Mouse (Mus musculus): ENCODE results near the gene Rps6kb1. TPM values are rescaled to one million over a fixed set of nuclear protein-coding genes. Genes with fewer than 3 reads are reported as not detected.
"Not testable (repeated sequence)": the region's sequence is repeated elsewhere in the genome, so short reads cannot be mapped to it uniquely, and the experiment has no call there.

Rps6kb1 gene
- polyA plus RNA-seq, 1 experiment from 2014 or later = 61.1 TPM

DNA sequence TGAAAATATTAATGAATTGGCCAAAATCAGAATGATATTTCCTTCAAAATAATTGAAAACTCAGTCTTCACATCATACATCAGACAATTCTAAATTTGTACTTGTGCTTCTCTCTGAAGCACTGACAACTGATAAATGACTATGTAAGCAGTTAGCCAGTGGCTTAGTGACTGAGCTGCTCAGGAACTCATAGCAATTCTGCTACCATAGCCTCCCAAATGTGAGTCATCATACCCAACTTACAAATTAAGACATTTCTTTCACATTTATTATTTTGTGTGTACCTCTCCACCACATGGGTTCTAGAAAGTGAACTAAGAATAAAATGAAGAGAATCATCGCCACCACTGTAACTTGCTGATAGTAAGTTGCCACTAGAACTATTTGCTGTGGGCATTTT lies 53.8 kb downstream of the Rps6kb1 start:
- Histone ChIP-seq H3K9ac (no peak overlapping the region), H3K4me3 (no peak overlapping the region), H3K4me1 (peaks cover 5% of the 10 kb centered on the region), H3K36me3 (peaks cover 29% of the 10 kb centered on the region), H3K27me3 (no peaks in the 10 kb centered on the region), H3K4me2 (no peak overlapping the region), H3K27ac (no peak overlapping the region), H3K9me3 (no peaks in the 10 kb centered on the region)
- 98% methylated on average over 1 of the region's 1 CpGs for WGBS
- no peak for ATAC-seq (ENCODE audit: borderline replicate concordance, extremely low read depth, low FRiP score, low TSS enrichment)

DNA sequence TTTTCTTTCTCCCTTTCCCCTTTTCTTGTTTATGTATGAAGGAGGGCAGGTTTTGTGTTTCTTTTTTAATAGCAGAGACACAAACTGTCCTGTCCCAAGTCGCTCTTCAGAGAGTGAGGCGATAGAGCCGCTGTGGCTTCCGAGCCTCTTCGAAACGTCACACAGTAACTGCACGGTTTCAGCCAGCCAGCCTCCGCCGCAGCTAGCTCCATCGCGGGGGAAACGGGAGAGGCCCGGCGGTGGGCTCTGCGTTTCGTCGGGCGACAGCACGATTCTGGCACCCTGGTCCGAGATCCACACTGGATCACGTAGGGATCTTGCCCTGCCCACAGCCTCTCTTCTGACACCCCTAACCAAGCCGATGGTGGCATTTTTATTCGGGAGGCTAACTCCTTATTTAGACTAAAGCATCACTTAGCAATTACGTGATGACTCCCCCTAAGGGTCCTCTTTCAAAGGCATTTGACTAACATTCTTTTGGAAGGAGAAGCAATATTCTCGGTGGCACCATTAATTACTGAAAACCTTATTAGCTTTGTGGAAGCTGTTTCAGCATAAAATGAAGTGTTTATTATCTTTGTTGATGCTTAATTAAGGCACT lies 59.6 kb downstream of the Rps6kb1 start:
- ATAC-seq (ENCODE audit: borderline replicate concordance, extremely low read depth, low FRiP score, low TSS enrichment) = peak; percentile 50; the same call in 1 of the 2 replicates
- under 1% methylated on average over 25 of the region's 25 CpGs for WGBS

DNA sequence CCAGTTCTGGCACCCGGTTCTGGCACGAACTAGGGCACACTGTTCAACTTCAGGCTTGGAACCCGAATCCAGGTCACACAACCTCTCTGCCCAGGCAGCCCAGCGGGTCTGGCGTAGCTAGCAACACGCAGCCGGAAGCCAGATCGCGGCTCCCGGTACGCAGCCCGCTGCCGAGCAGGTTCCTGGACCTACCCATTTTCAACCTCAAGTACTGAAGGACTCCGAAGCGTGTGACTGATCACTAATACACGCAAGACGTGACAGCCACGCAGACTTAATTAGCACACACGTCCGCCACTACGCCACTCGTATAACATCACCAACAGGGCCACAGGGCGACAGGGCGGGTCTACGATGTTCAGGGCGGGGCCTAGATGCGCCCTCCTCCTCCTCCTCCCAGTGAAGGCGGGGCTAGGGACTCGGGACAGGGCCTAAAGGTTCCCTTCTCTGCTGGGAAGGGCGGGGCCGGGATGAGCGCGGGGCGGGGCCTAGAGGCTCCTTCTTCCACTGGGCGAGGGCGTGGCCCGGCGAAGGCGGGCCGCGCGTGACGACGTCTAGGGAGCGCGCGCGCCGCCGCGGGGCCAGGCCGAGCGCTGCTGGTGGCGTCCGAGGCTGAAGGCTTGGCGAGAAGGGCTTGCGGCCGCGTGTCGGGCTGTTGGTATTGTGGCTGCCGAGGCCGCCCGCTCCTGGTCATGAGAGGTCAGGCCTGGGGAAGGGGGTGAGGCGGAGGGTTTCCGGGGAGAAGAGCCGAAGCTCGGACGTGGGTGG lies 60.3 kb downstream of the Rps6kb1 start, which contains the start of gene Rnft1:
Gene Rnft1, plus strand, starts transcription at position 557 of the 768 bp plus-strand sequence.
- H3K9me3 ChIP-seq = no peaks in the 10 kb centered on the region
- H3K4me2 ChIP-seq = peak within 1 kb of the TSS; percentile 82
- peak within 1 kb of the TSS; percentile 76 for H3K9ac ChIP-seq
- peaks cover 5% of the 10 kb centered on the region; the same call in 1 of the 2 replicates for H3K36me3 ChIP-seq
- peak within 1 kb of the TSS; percentile 67 for H3K4me3 ChIP-seq
- H3K27ac ChIP-seq = peak within 1 kb of the TSS; percentile 88
- under 1% methylated on average over 67 of the region's 68 CpGs for WGBS
- H3K27me3 ChIP-seq = no peaks in the 10 kb centered on the region
- peaks cover 11% of the 10 kb centered on the region for H3K4me1 ChIP-seq
- peak; percentile 99 for ATAC-seq (ENCODE audit: borderline replicate concordance, extremely low read depth, low FRiP score, low TSS enrichment)

More for the DNA sequence above, 59.6 kb downstream of the Rps6kb1 start:
- peak overlapping the region; percentile 81 for H3K4me2 ChIP-seq
- peak overlapping the region; percentile 76 for H3K9ac ChIP-seq
- H3K4me3 ChIP-seq = peak overlapping the region; percentile 67
- peaks cover 9% of the 10 kb centered on the region; the same call in 1 of the 2 replicates for H3K36me3 ChIP-seq
- no peaks in the 10 kb centered on the region for H3K27me3 ChIP-seq
- peaks cover 11% of the 10 kb centered on the region for H3K4me1 ChIP-seq
- peak overlapping the region; percentile 84 for H3K27ac ChIP-seq
- H3K9me3 ChIP-seq = no peaks in the 10 kb centered on the region

DNA sequence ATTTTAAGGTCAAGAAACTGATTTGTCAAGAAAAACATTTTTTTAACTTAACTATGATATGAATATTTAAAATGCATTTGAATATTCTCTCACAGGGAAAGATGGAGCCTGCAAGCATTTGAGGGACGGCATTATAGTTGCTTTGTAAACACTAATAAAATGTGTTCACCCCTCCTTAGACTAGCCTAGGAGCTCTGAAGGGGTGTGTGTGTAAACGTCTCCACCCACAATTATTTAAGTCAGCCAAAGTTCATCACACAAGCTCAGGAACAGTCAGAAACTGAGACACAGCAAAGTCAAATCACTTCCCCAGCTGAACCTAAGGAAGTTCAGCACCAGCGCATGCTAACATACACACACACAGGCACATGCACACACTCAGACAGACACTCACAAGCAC lies 71.0 kb downstream of the Rps6kb1 start:
- Histone ChIP-seq H3K27me3 (no peaks in the 10 kb centered on the region), H3K4me1 (peaks cover 10% of the 10 kb centered on the region), H3K9ac (no peak overlapping the region), H3K4me3 (no peak overlapping the region), H3K9me3 (no peaks in the 10 kb centered on the region), H3K36me3 (no peaks in the 10 kb centered on the region), H3K27ac (no peak overlapping the region), H3K4me2 (peak overlapping the region; percentile 48)
- ATAC-seq (ENCODE audit: borderline replicate concordance, extremely low read depth, low FRiP score, low TSS enrichment) = no peak
- 23% methylated on average over 3 of the region's 3 CpGs for WGBS

DNA sequence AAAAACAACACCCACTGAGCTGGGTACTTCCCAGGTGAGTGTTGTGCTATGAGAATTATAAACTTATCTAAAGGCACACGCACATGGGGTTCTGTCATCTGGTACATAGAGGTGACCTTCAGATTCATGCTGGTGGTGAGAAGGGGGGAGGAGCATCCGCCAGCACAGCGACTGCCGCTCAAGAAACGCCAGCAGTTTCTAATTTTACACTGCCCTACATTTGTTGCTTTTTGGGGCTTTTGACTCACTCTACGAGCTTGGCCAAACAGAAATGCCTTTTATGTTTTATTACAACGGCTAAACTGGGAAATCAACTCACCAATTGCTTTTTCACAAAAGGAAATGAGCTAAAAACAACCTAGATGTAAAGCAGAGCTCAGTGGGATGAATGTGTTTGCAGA lies 71.8 kb downstream of the Rps6kb1 start:
- H3K4me2 ChIP-seq = peak overlapping the region; percentile 48
- H3K9ac ChIP-seq = 0 out of 2 replicates have a peak overlapping the region, but pooled peaks have one; percentile 1
- H3K4me3 ChIP-seq = peak overlapping the region; percentile 13
- no peaks in the 10 kb centered on the region for H3K36me3 ChIP-seq
- no peaks in the 10 kb centered on the region for H3K27me3 ChIP-seq
- H3K4me1 ChIP-seq = peaks cover 10% of the 10 kb centered on the region
- peak overlapping the region; percentile 8 for H3K27ac ChIP-seq
- no peaks in the 10 kb centered on the region for H3K9me3 ChIP-seq
- ATAC-seq (ENCODE audit: borderline replicate concordance, extremely low read depth, low FRiP score, low TSS enrichment) = no peak
- 10% methylated on average over 7 of the region's 7 CpGs for WGBS

DNA sequence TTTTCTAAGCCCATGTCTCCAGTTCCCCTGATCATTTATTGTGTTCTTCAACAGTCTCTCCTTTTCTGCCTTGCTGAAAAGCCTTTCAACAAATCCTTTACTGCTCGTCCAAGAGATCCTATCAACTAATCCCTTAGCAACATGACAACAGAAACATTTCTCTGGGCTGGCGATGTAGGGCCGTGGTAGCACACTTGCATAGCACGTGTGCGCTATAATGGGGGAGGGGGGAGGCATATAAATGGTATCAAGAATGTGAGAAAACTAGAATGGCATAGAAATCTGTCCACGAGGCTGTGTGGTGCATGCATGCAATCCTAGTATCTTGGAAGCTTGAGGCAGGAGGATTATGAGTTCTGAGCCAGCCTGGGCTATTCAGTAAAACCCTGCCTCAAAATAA lies 72.8 kb downstream of the Rps6kb1 start:
- Histone ChIP-seq H3K36me3 (no peaks in the 10 kb centered on the region), H3K4me1 (peaks cover 10% of the 10 kb centered on the region), H3K9ac (no peak overlapping the region), H3K4me3 (no peak overlapping the region), H3K4me2 (no peak overlapping the region), H3K27ac (no peak overlapping the region), H3K27me3 (no peaks in the 10 kb centered on the region), H3K9me3 (no peaks in the 10 kb centered on the region)
- 60% methylated on average over 6 of the region's 6 CpGs for WGBS
- ATAC-seq (ENCODE audit: borderline replicate concordance, extremely low read depth, low FRiP score, low TSS enrichment) = no peak

DNA sequence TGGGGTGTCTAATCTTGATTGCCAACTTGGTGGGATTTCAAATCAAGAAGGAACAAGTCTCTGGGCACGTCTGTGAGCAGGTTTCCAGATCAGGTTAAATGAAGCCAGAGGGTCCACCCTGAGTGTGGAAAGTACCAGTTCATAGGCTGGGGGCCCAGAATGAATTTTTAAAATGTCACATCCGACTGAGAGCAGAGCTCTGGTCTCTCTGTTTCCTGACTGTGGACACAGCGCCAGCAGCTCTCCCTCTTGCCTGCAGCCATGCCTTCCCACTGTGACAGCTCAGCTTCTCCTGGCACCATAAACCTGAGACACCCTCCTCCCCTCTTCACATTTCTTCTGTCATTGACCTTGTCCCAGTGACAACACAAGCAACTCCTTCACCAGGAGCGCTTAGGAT lies 75.6 kb downstream of the Rps6kb1 start:
- no peaks in the 10 kb centered on the region for H3K9me3 ChIP-seq
- ATAC-seq (ENCODE audit: borderline replicate concordance, extremely low read depth, low FRiP score, low TSS enrichment) = no peak
- H3K4me2 ChIP-seq = no peak overlapping the region
- 64% methylated on average over 4 of the region's 4 CpGs for WGBS
- no peak overlapping the region for H3K4me3 ChIP-seq
- H3K27me3 ChIP-seq = no peaks in the 10 kb centered on the region
- H3K4me1 ChIP-seq = peaks cover 10% of the 10 kb centered on the region
- no peak overlapping the region for H3K9ac ChIP-seq
- no peaks in the 10 kb centered on the region for H3K36me3 ChIP-seq
- H3K27ac ChIP-seq = no peak overlapping the region

DNA sequence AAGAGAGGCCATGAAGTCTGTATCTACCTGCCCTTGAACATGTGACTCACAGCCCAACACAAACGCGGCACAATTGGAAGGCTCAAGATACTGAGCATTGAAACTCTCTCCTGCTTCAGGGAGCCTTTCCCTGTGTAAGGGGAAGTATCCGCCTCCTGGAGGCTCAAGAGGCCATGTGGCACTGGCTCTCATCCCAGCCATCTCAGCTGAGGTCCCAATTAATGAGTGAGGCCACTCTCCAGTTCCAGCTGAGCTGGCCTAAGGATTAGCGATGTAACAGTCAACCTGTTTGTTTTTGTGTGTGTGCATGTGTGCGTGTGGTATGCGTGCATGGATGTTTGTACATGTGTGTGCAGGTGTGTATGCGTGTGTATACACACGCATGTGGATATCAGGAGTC lies 76.3 kb downstream of the Rps6kb1 start:
- no peak overlapping the region for H3K27ac ChIP-seq
- H3K4me1 ChIP-seq = peaks cover 10% of the 10 kb centered on the region
- H3K36me3 ChIP-seq = no peaks in the 10 kb centered on the region
- no peak overlapping the region for H3K4me3 ChIP-seq
- H3K4me2 ChIP-seq = no peak overlapping the region
- 69% methylated on average over 8 of the region's 8 CpGs for WGBS
- no peak overlapping the region for H3K9ac ChIP-seq
- ATAC-seq (ENCODE audit: borderline replicate concordance, extremely low read depth, low FRiP score, low TSS enrichment) = no peak
- H3K27me3 ChIP-seq = no peaks in the 10 kb centered on the region
- H3K9me3 ChIP-seq = no peaks in the 10 kb centered on the region

DNA sequence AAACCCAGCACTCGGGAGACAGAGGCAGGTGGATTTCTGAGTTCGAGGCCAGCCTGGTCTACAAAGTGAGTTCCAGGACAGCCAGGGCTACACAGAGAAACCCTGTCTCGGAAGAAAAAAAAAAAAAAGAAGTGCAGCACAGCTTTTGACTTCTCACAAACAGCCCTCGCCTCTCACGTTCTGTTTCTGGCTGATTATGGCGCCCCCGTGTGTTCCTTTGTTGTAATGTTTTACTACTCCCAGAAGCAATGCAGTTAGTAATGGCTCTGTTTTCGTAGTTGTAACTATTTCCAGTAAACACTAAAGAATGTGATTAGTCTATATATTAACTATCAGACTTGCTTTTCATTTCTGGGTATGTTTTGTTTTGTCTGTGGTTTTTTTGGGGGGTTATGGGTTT lies 80.3 kb downstream of the Rps6kb1 start:
- not testable (repeated sequence) for H3K27ac ChIP-seq; H3K36me3 ChIP-seq; H3K4me1 ChIP-seq; H3K9me3 ChIP-seq; H3K27me3 ChIP-seq; ATAC-seq (ENCODE audit: borderline replicate concordance, extremely low read depth, low FRiP score, low TSS enrichment); H3K4me3 ChIP-seq; H3K9ac ChIP-seq
- peak overlapping the region; percentile 20; the same call in 1 of the 2 replicates for H3K4me2 ChIP-seq
- WGBS = 13% methylated on average over 8 of the region's 8 CpGs

DNA sequence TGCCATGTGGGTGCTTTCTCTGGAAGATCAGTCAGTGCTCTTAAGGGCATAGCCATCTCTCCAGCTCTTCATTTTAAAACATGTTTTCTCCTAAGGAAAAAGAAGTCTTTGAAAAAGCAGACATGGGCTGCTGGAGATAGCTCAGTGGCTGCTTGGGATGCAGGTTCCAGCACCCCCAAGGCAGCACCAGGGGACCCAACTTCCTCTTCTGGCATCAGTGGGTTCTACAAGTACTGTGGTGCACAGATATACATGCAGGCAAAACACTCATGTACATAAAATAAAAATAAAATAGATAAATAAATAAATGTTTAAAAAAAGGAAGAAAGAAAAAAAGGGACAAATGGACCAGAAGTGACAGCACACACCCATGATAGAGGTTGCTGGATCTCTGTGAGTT lies 82.0 kb downstream of the Rps6kb1 start:
- Histone ChIP-seq H3K9me3 (no peaks in the 10 kb centered on the region), H3K27me3 (no peaks in the 10 kb centered on the region), H3K36me3 (no peaks in the 10 kb centered on the region), H3K9ac (no peak overlapping the region), H3K4me1 (no peaks in the 10 kb centered on the region), H3K4me3 (no peak overlapping the region), H3K4me2 (no peak overlapping the region), H3K27ac (no peak overlapping the region)
- ATAC-seq (ENCODE audit: borderline replicate concordance, extremely low read depth, low FRiP score, low TSS enrichment) = no peak

DNA sequence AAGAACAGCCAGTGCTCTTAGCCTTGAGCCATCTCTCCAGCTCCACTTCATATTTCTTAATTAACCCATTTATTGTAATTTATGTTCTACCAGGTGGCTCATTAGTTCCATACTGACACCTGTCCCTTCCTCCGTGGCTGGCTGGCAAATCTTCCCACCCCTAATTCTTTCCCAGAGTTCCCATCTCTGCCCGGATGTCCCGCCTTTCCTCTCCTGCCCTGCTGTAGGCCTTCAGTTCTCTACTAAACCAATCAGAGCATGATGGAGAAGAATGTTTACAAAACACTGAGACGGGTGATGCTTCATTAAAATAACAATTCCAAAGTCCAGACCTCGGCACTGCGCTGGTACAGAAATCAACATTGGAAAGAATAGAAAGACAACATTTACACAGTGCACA lies 85.7 kb downstream of the Rps6kb1 start:
- no peak for ATAC-seq (ENCODE audit: borderline replicate concordance, extremely low read depth, low FRiP score, low TSS enrichment)
- WGBS = 80% methylated on average over 6 of the region's 6 CpGs
- no peak overlapping the region for H3K9ac ChIP-seq

DNA sequence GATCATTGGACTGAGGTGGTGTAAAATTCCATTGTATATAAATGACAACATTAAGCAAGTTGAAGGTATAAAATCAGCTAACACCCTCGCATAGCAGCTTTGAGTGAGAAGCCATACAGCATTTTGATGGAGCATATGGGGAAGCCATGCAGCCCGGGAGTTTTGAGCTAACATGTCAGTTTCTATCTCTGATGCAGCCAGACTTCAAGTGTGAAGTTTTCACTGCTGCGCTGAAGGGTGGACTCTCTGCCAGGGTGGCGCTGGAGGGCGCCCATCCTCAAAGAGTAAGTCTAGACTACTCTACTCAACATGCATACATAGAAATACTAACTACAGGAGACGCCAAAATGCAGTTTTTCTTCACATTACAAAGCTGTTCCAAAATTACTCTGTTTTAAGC lies 87.1 kb downstream of the Rps6kb1 start:
- no peaks in the 10 kb centered on the region for H3K27me3 ChIP-seq
- no peaks in the 10 kb centered on the region for H3K4me1 ChIP-seq
- no peak overlapping the region for H3K9ac ChIP-seq
- no peak overlapping the region for H3K4me3 ChIP-seq
- no peak overlapping the region for H3K27ac ChIP-seq
- no peaks in the 10 kb centered on the region for H3K9me3 ChIP-seq
- H3K36me3 ChIP-seq = no peaks in the 10 kb centered on the region
- ATAC-seq (ENCODE audit: borderline replicate concordance, extremely low read depth, low FRiP score, low TSS enrichment) = no peak
- WGBS = 77% methylated on average over 6 of the region's 6 CpGs
- no peak overlapping the region for H3K4me2 ChIP-seq

More for the DNA sequence above, 85.7 kb downstream of the Rps6kb1 start:
- Histone ChIP-seq H3K27me3 (no peaks in the 10 kb centered on the region), H3K4me1 (no peaks in the 10 kb centered on the region), H3K36me3 (no peaks in the 10 kb centered on the region), H3K9me3 (no peaks in the 10 kb centered on the region), H3K4me2 (no peak overlapping the region), H3K27ac (no peak overlapping the region), H3K4me3 (no peak overlapping the region)

Measured in lung, embryonic 15.5 days (tissue).